Mouse (Mus musculus) kidney, adult 2 months (tissue): ENCODE results near the gene Shmt2. TPM values are rescaled to one million over a fixed set of nuclear protein-coding genes. Genes with fewer than 3 reads are reported as not detected.

Experiments
- DNase-seq: peaks from one replicate; pipeline ENCODE4 v3.0.0; 2021
- H3K27ac ChIP-seq: fragments of 200-500 bp; 2 replicates; pipeline ENCODE4 v1.5.1; 2012; ENCODE audit warnings: low read depth, low read length, control low read depth, inconsistent platforms; ENCODE audit not compliant: insufficient read depth
- H3K27me3 ChIP-seq: fragments of 200-500 bp; replicated peaks from 2 replicates; pipeline ENCODE4 v1.6.1; 2012; ENCODE audit warnings: mild to moderate bottlenecking, moderate library complexity, low read length, inconsistent platforms; ENCODE audit not compliant: control insufficient read depth, insufficient read depth
- H3K36me3 ChIP-seq: fragments of 200-500 bp; 2 replicates; pipeline ENCODE4 v1.6.1; 2012; ENCODE audit warnings: mild to moderate bottlenecking, moderate library complexity, low read length, inconsistent platforms; ENCODE audit not compliant: control insufficient read depth, insufficient read depth
- H3K4me1 ChIP-seq: fragments of 200-500 bp; 2 replicates; pipeline ENCODE4 v1.6.1; 2011; ENCODE audit warnings: low read length; ENCODE audit not compliant: control insufficient read depth, insufficient read depth
- H3K4me3 ChIP-seq: fragments of 200-500 bp; 2 replicates; pipeline ENCODE4 v1.5.1; 2011; ENCODE audit warnings: mild to moderate bottlenecking, low read depth, low read length, control low read depth; ENCODE audit not compliant: insufficient read depth
- CTCF ChIP-seq: fragments of 200-500 bp; conservative IDR thresholded peaks from 2 replicates; pipeline ENCODE4 v1.5.1; 2011; ENCODE audit warnings: low read depth, mild to moderate bottlenecking, control low read depth, low read length, moderate library complexity, mixed read lengths; ENCODE audit not compliant: insufficient read depth, insufficient read length
- POLR2A ChIP-seq: fragments of 200-500 bp; IDR thresholded peaks from one replicate; pipeline ENCODE4 v1.6.1; 2011; ENCODE audit warnings: low read depth, low read length, control low read depth
- WGBS: fragments of 180-500 bp; shearing (Covaris S2); methylation state at CpG from one replicate; pipeline ENCODE4 v1.1.7; 2018; 5-methylcytosine and 5-hydroxymethylcytosine counted together
- polyA plus RNA-seq: library from polyadenylated mRNA; depleted of rRNA; stranded (reverse); fragments of >200 nt; gene quantifications from 2 replicates; pipeline ENCODE4 v1.2.3, GENCODE M21; 2012

Gene Shmt2
- polyA plus RNA-seq, 1 experiment, result 274 TPM

DNA sequence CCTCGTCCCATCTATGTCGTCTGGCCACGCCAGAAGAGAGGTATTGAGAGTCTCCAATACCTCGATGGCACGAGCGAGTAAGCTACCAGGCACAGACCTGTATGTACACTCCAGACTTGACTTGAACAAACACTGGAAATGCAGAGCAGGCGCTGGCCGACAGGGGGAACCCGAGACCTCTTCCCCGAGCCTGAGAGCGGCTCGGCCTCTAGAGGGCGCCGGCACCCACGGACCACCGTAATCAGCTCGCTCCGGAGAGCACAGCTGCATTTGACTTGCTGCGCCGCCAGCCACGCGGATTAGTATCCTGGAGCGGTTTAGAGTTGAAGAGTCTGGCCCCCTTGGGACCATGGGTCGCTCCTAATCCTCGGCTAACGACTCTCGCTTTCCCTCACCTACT lies 9.4 kb downstream of the Shmt2 start:
- Histone ChIP-seq H3K27me3 (0 out of 2 replicates have a peak, but pooled peaks cover 1% of the 10 kb centered on the region), H3K4me3 (peak overlapping the region; percentile 27; the same call in 1 of the 2 replicates), H3K27ac (no peak overlapping the region), H3K36me3 (no peaks in the 10 kb centered on the region), H3K4me1 (peaks cover 12% of the 10 kb centered on the region; the same call in 1 of the 2 replicates)
- WGBS, result under 1% methylated on average over 27 of the region's 27 CpGs
- peak; percentile 95 for DNase-seq
- TF ChIP-seq POLR2A, result no peak
- peak; percentile 100 for TF ChIP-seq CTCF

GRCm38 (mm10) chr10:127512307-127512666 lies 10.0 kb downstream of the Shmt2 start:
- Histone ChIP-seq H3K27me3 (0 out of 2 replicates have a peak, but pooled peaks cover 1% of the 10 kb centered on the region), H3K4me1 (peaks cover 12% of the 10 kb centered on the region; the same call in 1 of the 2 replicates), H3K4me3 (peak overlapping the region; percentile 33; the same call in 1 of the 2 replicates), H3K27ac (no peak overlapping the region), H3K36me3 (no peaks in the 10 kb centered on the region)
- DNase-seq, result no peak
- TF ChIP-seq CTCF (no peak), POLR2A (no peak)
- 7% methylated on average over 7 of the region's 7 CpGs for WGBS

GRCm38 (mm10) chr10:127511634-127512306 lies 10.5 kb downstream of the Shmt2 start:
- Histone ChIP-seq H3K4me1 (peaks cover 10% of the 10 kb centered on the region; the same call in 1 of the 2 replicates), H3K4me3 (peak overlapping the region; percentile 33; the same call in 1 of the 2 replicates)
- DNase-seq, result no peak

GRCm38 (mm10) chr10:127510895-127511617 lies 11.2 kb downstream of the Shmt2 start:
- no peak for DNase-seq
- Histone ChIP-seq H3K27ac (no peak overlapping the region), H3K27me3 (0 out of 2 replicates have a peak, but pooled peaks cover 1% of the 10 kb centered on the region), H3K4me1 (peaks cover 3% of the 10 kb centered on the region; the same call in 1 of the 2 replicates), H3K36me3 (no peaks in the 10 kb centered on the region), H3K4me3 (no peak overlapping the region)
- TF ChIP-seq CTCF (no peak), POLR2A (no peak)
- WGBS, result 27% methylated on average over 11 of the region's 11 CpGs

More at GRCm38 (mm10) chr10:127511634-127512306, 10.5 kb downstream of the Shmt2 start:
- WGBS, result under 1% methylated on average over 45 of the region's 46 CpGs
- Histone ChIP-seq H3K27me3 (0 out of 2 replicates have a peak, but pooled peaks cover 1% of the 10 kb centered on the region), H3K27ac (no peak overlapping the region), H3K36me3 (no peaks in the 10 kb centered on the region)
- TF ChIP-seq POLR2A, result no peak

GRCm38 (mm10) chr10:127509837-127510701 lies 12.2 kb downstream of the Shmt2 start:
- Histone ChIP-seq H3K27me3 (0 out of 2 replicates have a peak, but pooled peaks cover 1% of the 10 kb centered on the region), H3K4me1 (no peaks in the 10 kb centered on the region), H3K4me3 (no peak overlapping the region), H3K27ac (no peak overlapping the region), H3K36me3 (no peaks in the 10 kb centered on the region)
- no peak for TF ChIP-seq CTCF
- TF ChIP-seq POLR2A, result no peak
- WGBS, result 28% methylated on average over 17 of the region's 17 CpGs
- DNase-seq, result no peak

GRCm38 (mm10) chr10:127509051-127509836 lies 13.0 kb downstream of the Shmt2 start:
- H3K27ac ChIP-seq, result no peak overlapping the region
- H3K27me3 ChIP-seq, result 0 out of 2 replicates have a peak, but pooled peaks cover 1% of the 10 kb centered on the region
- H3K4me3 ChIP-seq, result peak overlapping the region; percentile 26; the same call in 1 of the 2 replicates
- H3K36me3 ChIP-seq, result no peaks in the 10 kb centered on the region
- no peaks in the 10 kb centered on the region for H3K4me1 ChIP-seq
- no peak for TF ChIP-seq POLR2A
- peak; percentile 80 for TF ChIP-seq CTCF
- 2% methylated on average over 35 of the region's 35 CpGs for WGBS
- DNase-seq, result peak; percentile 85
